Mouse (Mus musculus) MEL (cell line): ENCODE measurements around the gene H2al1m. TPM values are rescaled to one million over a fixed set of nuclear protein-coding genes. Genes with fewer than 3 reads are reported as not detected.
"Not testable (repeated sequence)": the region's sequence is repeated elsewhere in the genome, so short reads cannot be mapped to it uniquely, and the experiment has no call there.

Source experiments
- DNase-seq: peaks from one replicate; pipeline ENCODE4 v3.0.0; 2011; ENCODE audit warnings: low read depth, low spot score
- H3K27ac ChIP-seq: 2 replicates; pipeline ENCODE4 v1.5.1; 2012; ENCODE audit warnings: low read depth, mild to moderate bottlenecking, control low read depth, low read length, moderate library complexity; ENCODE audit not compliant: control insufficient read depth
- H3K27me3 ChIP-seq, 2 experiments: fragments of 150-350 bp in 1 of 2; sonication (generic) in 1 of 2; 2 replicates each; pipeline ENCODE4 v1.6.1; 2012; ENCODE audit warnings: low read length in 2 of 2, mild to moderate bottlenecking in 2 of 2, improper control_type of control experiment in 1 of 2, moderate library complexity in 1 of 2; ENCODE audit not compliant: insufficient read depth in 2 of 2, control insufficient read depth in 1 of 2
- H3K36me3 ChIP-seq, 2 experiments: 2 replicates each; pipeline ENCODE4 v1.6.1; 2012 to 2014; ENCODE audit warnings: low read length in 2 of 2, improper control_type of control experiment in 1 of 2, inconsistent platforms in 1 of 2, mild to moderate bottlenecking in 1 of 2; ENCODE audit not compliant: insufficient read depth in 2 of 2, control insufficient read depth in 1 of 2
- H3K4me1 ChIP-seq, 2 experiments: fragments of 150-350 bp in 1 of 2; sonication (generic) in 1 of 2; 2 replicates each; pipeline ENCODE4 v1.6.1; 2012; ENCODE audit warnings: low read length in 2 of 2, improper control_type of control experiment in 1 of 2, mild to moderate bottlenecking in 1 of 2; ENCODE audit not compliant: insufficient read depth in 2 of 2, control insufficient read depth in 1 of 2
- H3K4me3 ChIP-seq, 2 experiments: fragments of 150-350 bp in 1 of 2; sonication (generic) in 1 of 2; 2 replicates each; pipeline ENCODE4 v1.5.1; 2012; ENCODE audit warnings: low read depth in 2 of 2, low read length in 2 of 2, mild to moderate bottlenecking in 2 of 2, moderate library complexity in 2 of 2, control low read depth in 1 of 2, improper control_type of control experiment in 1 of 2; ENCODE audit not compliant: control insufficient read depth in 1 of 2, insufficient read depth in 1 of 2
- H3K79me2 ChIP-seq: 2 replicates; pipeline ENCODE4 v1.6.1; 2012; ENCODE audit warnings: mild to moderate bottlenecking, low read length, moderate library complexity; ENCODE audit not compliant: control insufficient read depth, poor library complexity, insufficient read depth
- H3K9ac ChIP-seq: 2 replicates; pipeline ENCODE4 v1.6.1; 2012; ENCODE audit warnings: low read depth, mild to moderate bottlenecking, control low read depth, low read length, moderate library complexity; ENCODE audit not compliant: control insufficient read depth, poor library complexity, severe bottlenecking
- H3K9me3 ChIP-seq: fragments of 150-350 bp; sonication (generic); replicated peaks from 2 replicates; pipeline ENCODE4 v1.6.1; 2012; ENCODE audit warnings: mild to moderate bottlenecking, low read length, improper control_type of control experiment, moderate library complexity; ENCODE audit not compliant: insufficient read depth
- EP300 ChIP-seq, 2 experiments: IDR thresholded peaks; 2 replicates each; pipeline ENCODE4 v1.6.1; 2011; ENCODE audit warnings: improper control_type of control experiment in 2 of 2, low read length in 2 of 2, low read depth in 1 of 2, mild to moderate bottlenecking in 1 of 2
- GATA1 ChIP-seq: IDR thresholded peaks from 2 replicates; pipeline ENCODE4 v1.6.1; 2011; ENCODE audit warnings: low read depth, low read length, improper control_type of control experiment
- JUND ChIP-seq: IDR thresholded peaks from 2 replicates; pipeline ENCODE4 v1.6.1; 2011; ENCODE audit warnings: low read depth, mild to moderate bottlenecking, improper control_type of control experiment, low read length
- TAL1 ChIP-seq: IDR thresholded peaks from 2 replicates; pipeline ENCODE4 v1.6.1; 2012; ENCODE audit warnings: mild to moderate bottlenecking, inconsistent platforms, low read length, moderate library complexity, mixed read lengths
- TBP ChIP-seq: IDR thresholded peaks from 2 replicates; pipeline ENCODE4 v1.8.0; 2011; ENCODE audit warnings: low read depth, low read length, improper control_type of control experiment
- TCF12 ChIP-seq: IDR thresholded peaks from 2 replicates; pipeline ENCODE4 v1.6.1; 2014; ENCODE audit warnings: low read depth, mild to moderate bottlenecking, inconsistent platforms, low read length, improper control_type of control experiment, moderate library complexity
- polyA plus RNA-seq, 2 experiments: library from polyadenylated mRNA; stranded (reverse) in 1 of 2; unstranded in 1 of 2; fragments of >175 nt in 1 of 2; fragments of >200 nt in 1 of 2; gene quantifications; 2 replicates each; pipeline versions ENCODE4 v1.2.1 to v1.2.4; 2012; ENCODE audit warnings: low replicate concordance in 2 of 2, low read depth in 1 of 2; ENCODE audit not compliant: insufficient read length in 2 of 2, insufficient read depth in 1 of 2, missing spikeins in 1 of 2
- total RNA-seq: library from RNA; depleted of rRNA; stranded (reverse); fragments of 300-350 nt; gene quantifications from 2 replicates; pipeline ENCODE4 v1.2.3, GENCODE M21; 2012

The H2al1m gene
- total and polyA plus RNA-seq, 3 experiments: 0.85 to 3.5 TPM; not detected in 1

DNA sequence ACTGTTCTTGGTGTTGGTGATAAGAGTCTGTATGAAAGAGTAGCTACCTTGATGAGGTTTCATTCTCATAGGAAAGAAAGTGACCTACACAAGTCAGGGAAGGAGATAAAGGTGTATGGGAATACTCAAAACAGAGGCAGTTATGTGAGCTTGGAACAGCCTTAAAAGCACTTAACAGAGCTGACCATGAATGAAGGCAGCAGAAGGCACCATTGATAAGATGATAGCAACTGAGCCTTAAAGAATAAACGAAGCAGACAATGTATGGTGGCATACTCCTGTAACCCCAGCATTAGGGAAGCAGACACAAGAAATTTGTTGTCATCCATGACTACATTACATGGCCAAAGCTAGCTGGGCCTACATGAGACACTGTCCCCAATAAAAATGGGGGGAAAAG, 19.9 kb downstream of the H2al1m start:
- no peaks in the 10 kb centered on the region for H3K27me3 ChIP-seq
- peaks cover 4 to 15% of the 10 kb centered on the region in 2 experiments for H3K36me3 ChIP-seq
- no peak overlapping the region for H3K27ac ChIP-seq
- no peak overlapping the region for H3K4me3 ChIP-seq
- DNase-seq: peak; percentile 38
- H3K9me3 ChIP-seq: no peaks in the 10 kb centered on the region
- TF ChIP-seq TBP: no peak
- peak; percentile 58 for TF ChIP-seq TAL1
- peak; percentile 55 to 64; a peak in 3 of 4 replicates for TF ChIP-seq EP300 (IDR thresholded peaks at IDR 0.05; ENCODE audit: low read depth in 1 of 2, low read length in 2 of 2)
- no peak for TF ChIP-seq JUND
- peak; percentile 60; the same call in 1 of the 2 replicates for TF ChIP-seq TCF12
- 0 out of 2 replicates have a peak, but pooled peaks have one; percentile 37 for TF ChIP-seq GATA1
- TF ChIP-seq, all 39 proteins: peak for 4
- Histone ChIP-seq H3K9ac (no peak overlapping the region), H3K79me2 (peaks cover 3% of the 10 kb centered on the region), H3K4me1 (peaks cover 5 to 6% of the 10 kb centered on the region in 2 experiments)

DNA sequence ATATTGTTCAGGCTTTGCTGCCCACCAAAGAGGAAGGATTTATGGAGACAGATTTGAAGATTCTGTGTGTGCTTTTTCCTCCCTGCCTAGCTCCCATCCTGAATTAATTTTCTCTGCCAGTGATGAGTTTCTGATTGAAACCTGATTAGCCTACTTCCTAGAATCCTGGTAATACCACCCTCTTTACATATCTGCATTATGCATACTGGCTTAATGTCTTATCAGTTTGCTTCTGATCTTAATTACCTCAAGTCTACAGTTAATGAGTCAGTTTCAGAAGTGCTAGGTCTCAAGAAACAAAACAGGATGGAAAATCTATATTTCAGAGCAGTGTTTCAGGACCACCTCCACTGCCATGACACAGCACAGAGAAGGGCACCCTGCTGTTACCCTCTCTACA, 32.9 kb downstream of the H2al1m start:
- not testable (repeated sequence) for H3K9me3 ChIP-seq, H3K4me3 ChIP-seq, H3K27me3 ChIP-seq, H3K27ac ChIP-seq, DNase-seq, H3K4me1 ChIP-seq, H3K36me3 ChIP-seq, H3K79me2 ChIP-seq, H3K9ac ChIP-seq
- 0 out of 2 replicates have a peak, but pooled peaks have one; percentile 22 for TF ChIP-seq GATA1

DNA sequence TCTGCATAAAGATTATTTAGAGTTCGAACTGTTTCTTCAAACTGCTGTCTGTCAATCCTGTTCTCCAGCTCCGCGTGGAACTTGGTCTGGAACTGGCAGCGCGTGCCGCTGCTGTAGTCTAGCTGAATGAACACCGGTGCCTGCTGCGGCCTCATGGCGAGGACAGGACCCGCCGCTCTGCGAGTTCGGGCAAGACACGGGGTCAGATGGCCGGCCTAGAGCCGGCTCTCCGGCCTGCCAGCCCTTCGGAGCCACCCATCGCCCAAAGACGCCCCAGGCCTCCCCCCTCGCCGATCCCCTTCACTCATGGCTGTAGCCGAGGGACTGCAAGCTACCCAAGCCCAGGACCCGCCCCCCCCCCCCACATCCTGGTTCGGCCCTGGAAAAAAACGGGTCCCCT, 44.4 kb downstream of the H2al1m start:
- H3K4me3 ChIP-seq, H3K27me3 ChIP-seq, H3K79me2 ChIP-seq, DNase-seq, H3K9me3 ChIP-seq, H3K9ac ChIP-seq, H3K4me1 ChIP-seq, H3K36me3 ChIP-seq, H3K27ac ChIP-seq: not testable (repeated sequence)

DNA sequence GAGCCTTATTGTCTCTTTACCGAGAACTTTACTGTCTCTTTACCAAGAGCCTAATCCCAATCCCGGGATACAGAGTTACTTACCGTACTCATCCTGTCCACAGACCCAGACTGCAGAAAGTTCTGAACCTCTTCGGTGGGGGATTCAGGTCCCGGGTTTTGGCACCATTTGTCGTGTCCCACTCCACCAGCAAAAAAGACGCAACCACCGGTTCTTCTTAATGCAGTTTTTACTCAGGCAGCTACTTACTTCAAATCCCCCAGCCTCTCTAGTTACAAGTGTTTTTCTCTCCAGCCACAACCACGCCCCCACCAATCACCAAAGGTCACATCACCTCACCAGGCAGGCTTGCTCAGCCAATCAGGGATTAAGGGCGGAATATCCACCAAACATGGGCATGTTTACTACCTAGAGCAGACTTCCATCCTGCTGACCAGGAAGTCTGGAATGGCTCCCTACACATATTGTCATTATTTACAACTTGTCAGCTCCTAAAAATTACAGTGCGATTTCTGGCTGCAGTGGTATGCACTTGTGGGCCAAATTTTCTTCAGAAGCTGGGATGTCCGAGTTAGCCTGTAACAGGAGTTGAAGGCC, 48.9 kb downstream of the H2al1m start:
- not testable (repeated sequence) for H3K79me2 ChIP-seq, H3K27me3 ChIP-seq, H3K36me3 ChIP-seq, DNase-seq, H3K9me3 ChIP-seq, H3K9ac ChIP-seq, H3K4me3 ChIP-seq, H3K4me1 ChIP-seq, H3K27ac ChIP-seq

DNA sequence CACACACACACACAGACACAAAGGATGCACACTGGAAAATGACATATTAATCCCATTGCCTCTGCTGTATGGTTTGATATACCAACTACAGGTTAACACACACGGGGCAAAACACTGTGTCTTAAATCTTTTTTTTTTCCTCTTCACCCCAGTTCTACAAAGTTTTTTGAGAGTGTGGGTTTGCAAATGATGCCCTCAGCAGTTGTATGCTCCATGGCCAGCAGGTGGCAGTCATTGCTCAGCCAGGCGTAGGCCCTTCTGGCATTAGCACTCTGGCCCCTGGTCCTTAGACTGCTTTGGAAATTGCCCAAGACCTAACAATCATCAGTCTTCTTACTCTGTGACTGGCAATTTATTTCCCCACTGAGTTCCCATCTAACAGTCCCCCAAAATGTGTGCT, 49.5 kb downstream of the H2al1m start:
- DNase-seq, H3K36me3 ChIP-seq, H3K4me3 ChIP-seq, H3K27ac ChIP-seq, H3K79me2 ChIP-seq, H3K9me3 ChIP-seq, H3K9ac ChIP-seq, H3K4me1 ChIP-seq, H3K27me3 ChIP-seq: not testable (repeated sequence)
